Mouse (Mus musculus) forebrain, embryonic 12.5 days (tissue): ENCODE results near the gene Tmbim6. TPM values are rescaled to one million over a fixed set of nuclear protein-coding genes. Genes with fewer than 3 reads are reported as not detected.
A peak's percentile ranks its signal among the peaks of the same experiment; 100 is the strongest.

Source experiments
- ATAC-seq: fragments of 200-750 bp; cut with Nextera tagmentation; 2 replicates; pipeline ENCODE4 v1.8.0; 2017; ENCODE audit warnings: moderate TSS enrichment; ENCODE audit not compliant: low FRiP score
- H3K27ac ChIP-seq: fragments of 300-500 bp; sonication (generic); 2 replicates; pipeline ENCODE4 v1.5.1; 2016; ENCODE audit warnings: mild to moderate bottlenecking
- H3K27me3 ChIP-seq: fragments of 300-500 bp; sonication (generic); 2 replicates; pipeline ENCODE4 v1.6.1; 2016; ENCODE audit warnings: mild to moderate bottlenecking
- H3K36me3 ChIP-seq: fragments of 300-500 bp; sonication (generic); replicated peaks from 2 replicates; pipeline ENCODE4 v1.6.1; 2016; ENCODE audit warnings: mild to moderate bottlenecking
- H3K4me1 ChIP-seq: fragments of 300-500 bp; sonication (generic); 2 replicates; pipeline ENCODE4 v1.6.1; 2016
- H3K4me2 ChIP-seq: fragments of 300-500 bp; sonication (generic); 2 replicates; pipeline ENCODE4 v1.6.1; 2016; ENCODE audit warnings: mild to moderate bottlenecking, moderate library complexity
- H3K4me3 ChIP-seq: fragments of 300-500 bp; sonication (generic); replicated peaks from 2 replicates; pipeline ENCODE4 v1.5.1; 2016; ENCODE audit warnings: mild to moderate bottlenecking
- H3K9ac ChIP-seq: fragments of 300-500 bp; sonication (generic); 2 replicates; pipeline ENCODE4 v1.6.1; 2016; ENCODE audit warnings: mild to moderate bottlenecking
- H3K9me3 ChIP-seq: fragments of 300-500 bp; sonication (generic); 2 replicates; pipeline ENCODE4 v1.6.1; 2016
- WGBS: fragments of 180-500 bp; shearing (Covaris S2); methylation state at CpG from one replicate; pipeline ENCODE4 v1.1.7; 2016; 5-methylcytosine and 5-hydroxymethylcytosine counted together
- polyA plus RNA-seq: library from polyadenylated mRNA; unstranded; fragments of >200 nt; fragmentation: Nextera tagmentation; extraction: Ambion mirVana; gene quantifications from 2 replicates; pipeline ENCODE4 v1.2.1, GENCODE M21; 2016

Gene Tmbim6
- polyA plus RNA-seq, 1 experiment from 2014 or later = 252 TPM

GRCm38 (mm10) chr15:99406986-99407570, 14.4 kb downstream of the Tmbim6 start:
- Histone ChIP-seq H3K9ac (no peak overlapping the region), H3K4me3 (no peak overlapping the region), H3K27me3 (no peaks in the 10 kb centered on the region), H3K27ac (no peak overlapping the region), H3K4me1 (no peaks in the 10 kb centered on the region), H3K4me2 (no peak overlapping the region), H3K9me3 (no peaks in the 10 kb centered on the region), H3K36me3 (peaks cover 80% of the 10 kb centered on the region)
- WGBS = 87% methylated on average over 15 of the region's 15 CpGs
- ATAC-seq = no peak

GRCm38 (mm10) chr15:99408845-99409244, 16.2 kb downstream of the Tmbim6 start:
- H3K4me3 ChIP-seq = no peak overlapping the region
- no peak overlapping the region for H3K4me2 ChIP-seq
- no peaks in the 10 kb centered on the region for H3K9me3 ChIP-seq
- ATAC-seq = no peak
- no peak overlapping the region for H3K27ac ChIP-seq
- peaks cover 63% of the 10 kb centered on the region for H3K36me3 ChIP-seq
- no peaks in the 10 kb centered on the region for H3K27me3 ChIP-seq
- H3K4me1 ChIP-seq = no peaks in the 10 kb centered on the region
- no peak overlapping the region for H3K9ac ChIP-seq
- 91% methylated on average over 9 of the region's 9 CpGs for WGBS

- no peaks in the 10 kb centered on the region for H3K4me1 ChIP-seq
- ATAC-seq = no peak
- no peak overlapping the region for H3K9ac ChIP-seq
Observed at GRCm38 (mm10) chr15:99411747-99412146, 19.1 kb downstream of the Tmbim6 start.

GRCm38 (mm10) chr15:99415793-99416192, 23.1 kb downstream of the Tmbim6 start:
- Histone ChIP-seq H3K9ac (no peak overlapping the region), H3K9me3 (no peaks in the 10 kb centered on the region), H3K4me2 (no peak overlapping the region), H3K36me3 (no peaks in the 10 kb centered on the region), H3K4me1 (peaks cover 7% of the 10 kb centered on the region), H3K27ac (no peak overlapping the region), H3K27me3 (no peaks in the 10 kb centered on the region), H3K4me3 (no peak overlapping the region)
- WGBS = 16% methylated on average over 2 of the region's 2 CpGs
- ATAC-seq = no peak

More at GRCm38 (mm10) chr15:99411747-99412146, 19.1 kb downstream of the Tmbim6 start:
- 68% methylated on average over 14 of the region's 14 CpGs for WGBS
- no peaks in the 10 kb centered on the region for H3K9me3 ChIP-seq
- no peaks in the 10 kb centered on the region for H3K27me3 ChIP-seq
- H3K36me3 ChIP-seq = peaks cover 35% of the 10 kb centered on the region
- no peak overlapping the region for H3K27ac ChIP-seq
- no peak overlapping the region for H3K4me2 ChIP-seq
- no peak overlapping the region for H3K4me3 ChIP-seq

GRCm38 (mm10) chr15:99416348-99416882, 23.7 kb downstream of the Tmbim6 start:
- no peak for ATAC-seq

GRCm38 (mm10) chr15:99416957-99417356, 24.3 kb downstream of the Tmbim6 start:
- WGBS = 46% methylated on average over 4 of the region's 4 CpGs
- no peak overlapping the region for H3K27ac ChIP-seq
- no peak for ATAC-seq
- H3K27me3 ChIP-seq = no peaks in the 10 kb centered on the region
- no peak overlapping the region for H3K4me3 ChIP-seq
- no peak overlapping the region for H3K9ac ChIP-seq
- peaks cover 12% of the 10 kb centered on the region for H3K4me1 ChIP-seq
- no peak overlapping the region for H3K4me2 ChIP-seq
- H3K9me3 ChIP-seq = no peaks in the 10 kb centered on the region
- 0 out of 2 replicates have a peak, but pooled peaks cover 3% of the 10 kb centered on the region for H3K36me3 ChIP-seq

More at GRCm38 (mm10) chr15:99416348-99416882, 23.7 kb downstream of the Tmbim6 start:
- Histone ChIP-seq H3K4me1 (peaks cover 12% of the 10 kb centered on the region), H3K9ac (no peak overlapping the region), H3K4me2 (no peak overlapping the region), H3K36me3 (no peaks in the 10 kb centered on the region), H3K9me3 (no peaks in the 10 kb centered on the region), H3K27me3 (no peaks in the 10 kb centered on the region), H3K27ac (no peak overlapping the region), H3K4me3 (no peak overlapping the region)
- 25% methylated on average over 13 of the region's 13 CpGs for WGBS

GRCm38 (mm10) chr15:99417692-99418271, 25.1 kb downstream of the Tmbim6 start:
- Histone ChIP-seq H3K36me3 (peaks cover 10% of the 10 kb centered on the region), H3K9me3 (no peaks in the 10 kb centered on the region), H3K4me3 (no peak overlapping the region), H3K9ac (no peak overlapping the region), H3K27ac (no peak overlapping the region), H3K4me2 (no peak overlapping the region), H3K27me3 (no peaks in the 10 kb centered on the region), H3K4me1 (peaks cover 12% of the 10 kb centered on the region)
- 47% methylated on average over 17 of the region's 17 CpGs for WGBS
- ATAC-seq = no peak

GRCm38 (mm10) chr15:99420101-99420500, 27.4 kb downstream of the Tmbim6 start:
- peak overlapping the region; percentile 36; the same call in 1 of the 2 replicates for H3K9ac ChIP-seq
- H3K36me3 ChIP-seq = peaks cover 32% of the 10 kb centered on the region
- H3K27ac ChIP-seq = peak overlapping the region; percentile 88
- H3K9me3 ChIP-seq = no peaks in the 10 kb centered on the region
- H3K27me3 ChIP-seq = no peaks in the 10 kb centered on the region
- peak overlapping the region; percentile 39 for H3K4me2 ChIP-seq
- H3K4me1 ChIP-seq = peaks cover 12% of the 10 kb centered on the region
- no peak overlapping the region for H3K4me3 ChIP-seq
- WGBS = 19% methylated on average over 5 of the region's 5 CpGs
- ATAC-seq = no peak

- no peaks in the 10 kb centered on the region for H3K27me3 ChIP-seq
- peak; percentile 68; the same call in 1 of the 2 replicates for ATAC-seq
- H3K9me3 ChIP-seq = no peaks in the 10 kb centered on the region
- peaks cover 12% of the 10 kb centered on the region for H3K4me1 ChIP-seq
- WGBS = 3% methylated on average over 12 of the region's 12 CpGs
- peak overlapping the region; percentile 39 for H3K4me2 ChIP-seq
- H3K36me3 ChIP-seq = peaks cover 37% of the 10 kb centered on the region
- H3K9ac ChIP-seq = peak overlapping the region; percentile 36; the same call in 1 of the 2 replicates
- no peak overlapping the region for H3K4me3 ChIP-seq
- peak overlapping the region; percentile 88 for H3K27ac ChIP-seq
Observed at GRCm38 (mm10) chr15:99420521-99421014, 27.9 kb downstream of the Tmbim6 start.

- Histone ChIP-seq H3K4me2 (no peak overlapping the region), H3K27me3 (no peaks in the 10 kb centered on the region), H3K36me3 (peaks cover 43% of the 10 kb centered on the region), H3K9ac (no peak overlapping the region), H3K27ac (peak overlapping the region; percentile 88), H3K9me3 (no peaks in the 10 kb centered on the region), H3K4me1 (peaks cover 12% of the 10 kb centered on the region), H3K4me3 (no peak overlapping the region)
- ATAC-seq = peak; percentile 15; the same call in 1 of the 2 replicates
- 84% methylated on average over 9 of the region's 9 CpGs for WGBS
Observed at GRCm38 (mm10) chr15:99421152-99421551, 28.5 kb downstream of the Tmbim6 start.

GRCm38 (mm10) chr15:99421676-99422075, 29.0 kb downstream of the Tmbim6 start:
- peaks cover 48% of the 10 kb centered on the region for H3K36me3 ChIP-seq
- no peaks in the 10 kb centered on the region for H3K27me3 ChIP-seq
- H3K9me3 ChIP-seq = no peaks in the 10 kb centered on the region
- H3K4me2 ChIP-seq = no peak overlapping the region
- ATAC-seq = no peak
- 90% methylated on average over 8 of the region's 8 CpGs for whole genome bisulfite sequencing
- H3K9ac ChIP-seq = no peak overlapping the region
- H3K27ac ChIP-seq = peak overlapping the region; percentile 57; the same call in 1 of the 2 replicates
- H3K4me1 ChIP-seq = peaks cover 12% of the 10 kb centered on the region
- no peak overlapping the region for H3K4me3 ChIP-seq

- Histone ChIP-seq H3K27ac (no peak overlapping the region), H3K4me1 (peaks cover 12% of the 10 kb centered on the region), H3K4me2 (no peak overlapping the region), H3K9ac (no peak overlapping the region), H3K4me3 (no peak overlapping the region), H3K9me3 (no peaks in the 10 kb centered on the region), H3K27me3 (no peaks in the 10 kb centered on the region), H3K36me3 (peaks cover 57% of the 10 kb centered on the region)
- WGBS = 94% methylated on average over 23 of the region's 23 CpGs
- no peak for ATAC-seq
Observed at GRCm38 (mm10) chr15:99422551-99422950, 29.9 kb downstream of the Tmbim6 start.
